8 mouse cellular contexts compared by ENCODE assay signal in genomic region chr1:88705799-88706198, GRCm38 (mm10). TPM values are rescaled to one million over a fixed set of nuclear protein-coding genes. Genes with fewer than 3 reads are reported as not detected.
DNase-seq lines count a peak whose midpoint lies in the region; ATAC-seq and TF ChIP-seq lines count a peak whose summit lies in the region.

No protein-coding gene starts in this region.

- H3K27ac ChIP-seq in bone marrow, adult 2 months (ENCODE audit: control insufficient read depth, insufficient read depth, low read depth, low read length, poor library complexity): no peak overlapping the region
- no peak overlapping the region for H3K27ac ChIP-seq in embryonic facial prominence, embryonic 15.5 days (replicated peaks)
- no peak overlapping the region for H3K27ac ChIP-seq in heart, embryonic 11.5 days (ENCODE audit: low read depth, low read length)
- H3K27ac ChIP-seq in kidney, embryonic 16.5 days (ENCODE audit: low read length): no peak overlapping the region
- no peak overlapping the region for H3K27ac ChIP-seq in liver, adult 2 months (replicated peaks; ENCODE audit: insufficient read depth, low read depth, low read length)
- no peak overlapping the region for H3K27ac ChIP-seq in stomach, embryonic 14.5 days (ENCODE audit: low read length)

- under 1% methylated on average over 15 of the region's 15 CpGs for WGBS in bone marrow, adult 2 months
- 1% methylated on average over 15 of the region's 15 CpGs for WGBS in embryonic facial prominence, embryonic 15.5 days
- WGBS in heart, embryonic 11.5 days (ENCODE audit: insufficient replicate concordance): 2% methylated on average over 15 of the region's 15 CpGs
- WGBS in kidney, embryonic 16.5 days: 1% methylated on average over 15 of the region's 15 CpGs
- under 1% methylated on average over 15 of the region's 15 CpGs for WGBS in liver, adult 2 months
- WGBS in stomach, embryonic 14.5 days: under 1% methylated on average over 15 of the region's 15 CpGs

- no peak for TF ChIP-seq POLR2A in bone marrow, adult 2 months (IDR thresholded peaks at IDR 0.05; ENCODE audit: borderline replicate concordance, control insufficient read depth, low read depth, low read length)
- TF ChIP-seq POLR2A in liver, adult 2 months (IDR thresholded peaks at IDR 0.05; ENCODE audit: extremely low read depth, insufficient read depth, low read length): no peak

- H3K4me2 ChIP-seq in embryonic facial prominence, embryonic 15.5 days (replicated peaks): no peak overlapping the region
- 0 out of 2 replicates have a peak overlapping the region, but pooled peaks have one; percentile 11 for H3K4me2 ChIP-seq in heart, embryonic 11.5 days
- H3K4me2 ChIP-seq in kidney, embryonic 16.5 days (replicated peaks; ENCODE audit: low read depth, low read length): no peak overlapping the region; the same call in 1 of the 2 replicates
- H3K4me2 ChIP-seq in stomach, embryonic 14.5 days (replicated peaks; ENCODE audit: low read depth, low read length): no peak overlapping the region

- H3K9ac ChIP-seq in embryonic facial prominence, embryonic 15.5 days: no peak overlapping the region
- H3K9ac ChIP-seq in heart, embryonic 11.5 days (ENCODE audit: low read depth, low read length): no peak overlapping the region
- peak overlapping the region; percentile 33; the same call in 1 of the 2 replicates for H3K9ac ChIP-seq in kidney, embryonic 16.5 days (replicated peaks; ENCODE audit: low read length)
- H3K9ac ChIP-seq in liver, adult 2 months (ENCODE audit: low read depth, low read length): no peak overlapping the region
- H3K9ac ChIP-seq in stomach, embryonic 14.5 days (replicated peaks; ENCODE audit: low read depth, low read length): no peak overlapping the region

- H3K9me3 ChIP-seq in embryonic facial prominence, embryonic 15.5 days (replicated peaks): no peaks in the 10 kb centered on the region
- H3K9me3 ChIP-seq in heart, embryonic 11.5 days (replicated peaks; ENCODE audit: control insufficient read depth, low read length): no peaks in the 10 kb centered on the region
- no peaks in the 10 kb centered on the region for H3K9me3 ChIP-seq in kidney, embryonic 16.5 days (ENCODE audit: low read length)
- no peaks in the 10 kb centered on the region for H3K9me3 ChIP-seq in stomach, embryonic 14.5 days (ENCODE audit: control insufficient read depth, low read depth, low read length)

- DNase-seq in 416B (ENCODE audit: low read depth): peak; percentile 90
- DNase-seq in liver, adult 2 months (ENCODE audit: extremely low read depth, low read depth, low spot score): peak; percentile 71
- DNase-seq in natural killer cell, adult 2 months (ENCODE audit: low spot score in 2 of 2): peak; percentile 84 to 89

- H3K4me1 ChIP-seq in bone marrow, adult 2 months (ENCODE audit: control insufficient read depth, insufficient read depth, low read length): no peaks in the 10 kb centered on the region; the same call in 1 of the 2 replicates
- H3K4me1 ChIP-seq in embryonic facial prominence, embryonic 15.5 days: peaks cover 18% of the 10 kb centered on the region
- H3K4me1 ChIP-seq in heart, embryonic 11.5 days (ENCODE audit: control insufficient read depth, insufficient read depth, low read length): no peaks in the 10 kb centered on the region; the same call in 1 of the 2 replicates
- peaks cover 5% of the 10 kb centered on the region; the same call in 1 of the 2 replicates for H3K4me1 ChIP-seq in kidney, embryonic 16.5 days (ENCODE audit: insufficient read depth, low read length)
- H3K4me1 ChIP-seq in liver, adult 2 months (ENCODE audit: control insufficient read depth, insufficient read depth, low read length): peaks cover 2% of the 10 kb centered on the region; the same call in 1 of the 2 replicates
- H3K4me1 ChIP-seq in stomach, embryonic 14.5 days (ENCODE audit: control insufficient read depth, insufficient read depth, low read length): peaks cover 3% of the 10 kb centered on the region; the same call in 1 of the 2 replicates

- 0 out of 2 replicates have a peak, but pooled peaks have one; percentile 56 for ATAC-seq in embryonic facial prominence, embryonic 15.5 days (ENCODE audit: insufficient number of reproducible peaks, low FRiP score, low TSS enrichment, low read depth)
- no peak; the same call in 1 of the 2 replicates for ATAC-seq in heart, embryonic 11.5 days (replicated peaks; ENCODE audit: insufficient number of reproducible peaks, low FRiP score, low TSS enrichment)
- ATAC-seq in kidney, embryonic 16.5 days (ENCODE audit: low FRiP score, low TSS enrichment): 0 out of 2 replicates have a peak, but pooled peaks have one; percentile 49
- ATAC-seq in stomach, embryonic 14.5 days (ENCODE audit: insufficient number of reproducible peaks, insufficient read depth, low FRiP score, low read depth): peak; percentile 64; the same call in 1 of the 2 replicates

- H3K27me3 ChIP-seq in embryonic facial prominence, embryonic 15.5 days: no peaks in the 10 kb centered on the region; the same call in 1 of the 2 replicates
- no peaks in the 10 kb centered on the region for H3K27me3 ChIP-seq in heart, embryonic 11.5 days (ENCODE audit: control insufficient read depth, insufficient read depth, low read length)
- H3K27me3 ChIP-seq in kidney, embryonic 16.5 days (ENCODE audit: insufficient read depth, low read length): no peaks in the 10 kb centered on the region
- peaks cover 3% of the 10 kb centered on the region; the same call in 1 of the 2 replicates for H3K27me3 ChIP-seq in liver, adult 2 months (ENCODE audit: control insufficient read depth, insufficient read depth, low read length)
- H3K27me3 ChIP-seq in stomach, embryonic 14.5 days (ENCODE audit: control insufficient read depth, insufficient read depth, low read length): no peaks in the 10 kb centered on the region

- no peak overlapping the region for H3K4me3 ChIP-seq in bone marrow, adult 2 months (replicated peaks; ENCODE audit: control insufficient read depth, low read depth, low read length)
- no peak overlapping the region for H3K4me3 ChIP-seq in embryonic facial prominence, embryonic 15.5 days (replicated peaks)
- no peak overlapping the region for H3K4me3 ChIP-seq in heart, embryonic 11.5 days (ENCODE audit: low read depth, low read length)
- H3K4me3 ChIP-seq in kidney, embryonic 16.5 days (ENCODE audit: low read length): no peak overlapping the region
- H3K4me3 ChIP-seq in liver, adult 2 months (ENCODE audit: insufficient read depth, low read depth, low read length): no peak overlapping the region
- no peak overlapping the region for H3K4me3 ChIP-seq in stomach, embryonic 14.5 days (ENCODE audit: low read depth, low read length)

- H3K79me2 ChIP-seq in liver, adult 2 months (ENCODE audit: control insufficient read depth, insufficient read depth, low read length): no peaks in the 10 kb centered on the region

- peak; percentile 99 for TF ChIP-seq CTCF in bone marrow, adult 2 months (IDR thresholded peaks at IDR 0.05; ENCODE audit: control insufficient read depth, insufficient read depth, low read length)
- peak; percentile 99 for TF ChIP-seq CTCF in liver, adult 2 months (IDR thresholded peaks at IDR 0.05; ENCODE audit: low read depth, low read length)

- no peaks in the 10 kb centered on the region for H3K36me3 ChIP-seq in embryonic facial prominence, embryonic 15.5 days
- no peaks in the 10 kb centered on the region for H3K36me3 ChIP-seq in heart, embryonic 11.5 days (ENCODE audit: control insufficient read depth, insufficient read depth, low read length)
- no peaks in the 10 kb centered on the region for H3K36me3 ChIP-seq in kidney, embryonic 16.5 days (ENCODE audit: insufficient read depth, low read length)
- no peaks in the 10 kb centered on the region for H3K36me3 ChIP-seq in liver, adult 2 months (ENCODE audit: control insufficient read depth, insufficient read depth, low read length)
- H3K36me3 ChIP-seq in stomach, embryonic 14.5 days (ENCODE audit: control insufficient read depth, insufficient read depth, low read length): no peaks in the 10 kb centered on the region

RNA-seq across cellular contexts. Expression of gene Arl4c, which starts 3.8 kb away (rescaled TPM):
- polyA plus RNA-seq in bone marrow, adult 2 months (2011; ENCODE audit: insufficient read depth, insufficient read length, low replicate concordance, missing spikeins): 3.0 and 4.5 TPM in 2 replicates
- polyA plus RNA-seq in embryonic facial prominence, embryonic 15.5 days (2015; fragmentation: Nextera tagmentation; extraction: Ambion mirVana): 11.2 and 12.4 TPM in 2 replicates
- 3.0 and 4.4 TPM in 2 replicates for polyA plus RNA-seq in heart, embryonic 11.5 days (2014; fragmentation: Nextera tagmentation; extraction: Ambion mirVana)
- polyA plus RNA-seq in kidney, embryonic 16.5 days (2015; fragmentation: Nextera tagmentation; extraction: Ambion mirVana): 24.2 and 24.7 TPM in 2 replicates
- total RNA-seq in liver, adult 2 months (2014; rRNA removed): 1.4 TPM in 2 replicates
- polyA plus RNA-seq in liver, adult 2 months (2012; rRNA removed): 0.71 and 0.86 TPM in 2 replicates
- 6.5 TPM in 2 replicates for polyA plus RNA-seq in stomach, embryonic 14.5 days (2014; fragmentation: Nextera tagmentation; extraction: Ambion mirVana)
